In genomic region chr13:69481026-69481425, GRCm38 (mm10) we compare ENCODE assay signal across 8 mouse cellular contexts. TPM values are rescaled to one million over a fixed set of nuclear protein-coding genes. Genes with fewer than 3 reads are reported as not detected.
DNase-seq lines count a peak whose midpoint lies in the region; ATAC-seq lines count a peak whose summit lies in the region.

No protein-coding gene starts in this region.

- H3K36me3 ChIP-seq in heart, embryonic 12.5 days, result no peaks in the 10 kb centered on the region
- H3K36me3 ChIP-seq in limb, embryonic 12.5 days, result no peaks in the 10 kb centered on the region

- H3K9ac ChIP-seq in heart, embryonic 12.5 days, result no peak overlapping the region
- no peak overlapping the region for H3K9ac ChIP-seq in limb, embryonic 12.5 days (replicated peaks)

- DNase-seq in layer of hippocampus, postnatal 14 days (ENCODE audit: low spot score in 2 of 2), result peak; percentile 45 to 59
- no peak for DNase-seq in layer of hippocampus, adult 18-20 months (ENCODE audit: low spot score in 2 of 2)
- DNase-seq in embryo, embryonic 10 days (ENCODE audit: low spot score), result peak; percentile 43
- DNase-seq in right cerebral cortex, postnatal 14 days, result peak; percentile 42
- DNase-seq in thymus, postnatal 10 days (ENCODE audit: low spot score in 2 of 2), result no peak
- DNase-seq in spleen, adult 12 weeks (ENCODE audit: low spot score), result no peak

- peak overlapping the region; percentile 73 for H3K4me2 ChIP-seq in heart, embryonic 12.5 days
- peak overlapping the region; percentile 64 for H3K4me2 ChIP-seq in limb, embryonic 12.5 days

- no peak; the same call in 1 of the 2 replicates for ATAC-seq in heart, embryonic 12.5 days (ENCODE audit: insufficient number of reproducible peaks, low FRiP score)
- no peak for ATAC-seq in limb, embryonic 12.5 days (ENCODE audit: insufficient number of reproducible peaks, insufficient read depth, low FRiP score, low TSS enrichment, low read depth)

- no peak overlapping the region for H3K27ac ChIP-seq in heart, embryonic 12.5 days (ENCODE audit: poor library complexity, severe bottlenecking)
- no peak overlapping the region for H3K27ac ChIP-seq in limb, embryonic 12.5 days

- H3K4me3 ChIP-seq in heart, embryonic 12.5 days, result peak overlapping the region; percentile 16; the same call in 1 of the 2 replicates
- no peak overlapping the region for H3K4me3 ChIP-seq in limb, embryonic 12.5 days (replicated peaks)

- peaks cover 28% of the 10 kb centered on the region for H3K27me3 ChIP-seq in heart, embryonic 12.5 days (replicated peaks)
- H3K27me3 ChIP-seq in limb, embryonic 12.5 days, result peaks cover 64% of the 10 kb centered on the region

- peaks cover 16% of the 10 kb centered on the region; the same call in 1 of the 2 replicates for H3K4me1 ChIP-seq in heart, embryonic 12.5 days (replicated peaks)
- peaks cover 16% of the 10 kb centered on the region for H3K4me1 ChIP-seq in limb, embryonic 12.5 days (replicated peaks)

- no peaks in the 10 kb centered on the region for H3K9me3 ChIP-seq in heart, embryonic 12.5 days (replicated peaks)
- no peaks in the 10 kb centered on the region for H3K9me3 ChIP-seq in limb, embryonic 12.5 days

- WGBS in heart, embryonic 12.5 days, result 8% methylated on average over 8 of the region's 8 CpGs
- 5% methylated on average over 8 of the region's 8 CpGs for WGBS in limb, embryonic 12.5 days

RNA-seq across cellular contexts. Expression of gene Nsun2, which starts 52.5 kb away (rescaled TPM):
- 10 to 100 TPM; 72.2 to 75.5 TPM for total RNA-seq in layer of hippocampus, postnatal 14 days (2021)
- 10 to 100 TPM; 85.0 to 92.9 TPM for total RNA-seq in layer of hippocampus, adult 18-20 months (2021)
- polyA plus RNA-seq in heart, embryonic 12.5 days (2016; fragmentation: Nextera tagmentation; extraction: Ambion mirVana), result 77.9 and 81.6 TPM in 2 replicates
- polyA plus RNA-seq in limb, embryonic 12.5 days (2016; fragmentation: Nextera tagmentation; extraction: Ambion mirVana), result 130 and 131 TPM in 2 replicates

RNA-seq across cellular contexts. Expression of gene Tent4a, which starts 53.4 kb away (rescaled TPM):
- 10 to 100 TPM; 38.0 to 38.2 TPM for total RNA-seq in layer of hippocampus, postnatal 14 days (2021)
- 10 to 100 TPM; 51.0 to 52.1 TPM for total RNA-seq in layer of hippocampus, adult 18-20 months (2021)
- polyA plus RNA-seq in heart, embryonic 12.5 days (2016; fragmentation: Nextera tagmentation; extraction: Ambion mirVana), result 3.9 and 4.0 TPM in 2 replicates
- 6.3 and 7.3 TPM in 2 replicates for polyA plus RNA-seq in limb, embryonic 12.5 days (2016; fragmentation: Nextera tagmentation; extraction: Ambion mirVana)

Comparison
In these comparisons a context has a peak if more than half of its experiments do, and no peak if none do; other contexts are left out.
1. DNase-seq: peak in layer of hippocampus, postnatal 14 days (2 of 2), embryo, embryonic 10 days (single experiment) and right cerebral cortex, postnatal 14 days (single experiment); none in layer of hippocampus, adult 18-20 months (0 of 2), thymus, postnatal 10 days (0 of 2) and spleen, adult 12 weeks (single experiment).